Mouse (Mus musculus): Measurements from ENCODE around the gene Ptprk. TPM values are rescaled to one million over a fixed set of nuclear protein-coding genes. Genes with fewer than 3 reads are reported as not detected.

Ptprk gene
- polyA plus RNA-seq, 1 experiment from 2014 or later: 27.2 TPM

Small RNA genes lying within 50 kb of the gene (microRNA-seq; reads per million reads assigned to microRNA genes)
- gene Gm22370: not detected
